Mouse (Mus musculus) stomach, embryonic 15.5 days (tissue): Measurements from ENCODE around the gene Hmcn1. TPM values are rescaled to one million over a fixed set of nuclear protein-coding genes. Genes with fewer than 3 reads are reported as not detected.

ENCODE experiments used
- ATAC-seq: fragments of 200-750 bp; cut with Nextera tagmentation; 2 replicates; pipeline ENCODE4 v1.8.0; 2017; ENCODE audit warnings: low read depth, moderate number of reproducible peaks, moderate TSS enrichment; ENCODE audit not compliant: insufficient read depth, low FRiP score
- H3K27ac ChIP-seq: fragments of 300-500 bp; sonication (generic); 2 replicates; pipeline ENCODE4 v1.5.1; 2015; ENCODE audit warnings: mild to moderate bottlenecking, inconsistent platforms
- H3K27me3 ChIP-seq: fragments of 300-500 bp; sonication (generic); replicated peaks from 2 replicates; pipeline ENCODE4 v1.6.1; 2015; ENCODE audit warnings: inconsistent platforms
- H3K36me3 ChIP-seq: fragments of 300-500 bp; sonication (generic); 2 replicates; pipeline ENCODE4 v1.6.1; 2015; ENCODE audit warnings: inconsistent platforms
- H3K4me1 ChIP-seq: fragments of 300-500 bp; sonication (generic); 2 replicates; pipeline ENCODE4 v1.6.1; 2015; ENCODE audit warnings: inconsistent platforms
- H3K4me2 ChIP-seq: fragments of 300-500 bp; sonication (generic); 2 replicates; pipeline ENCODE4 v1.6.1; 2015; ENCODE audit warnings: mild to moderate bottlenecking, inconsistent platforms
- H3K4me3 ChIP-seq: fragments of 300-500 bp; sonication (generic); replicated peaks from 2 replicates; pipeline ENCODE4 v1.5.1; 2015; ENCODE audit warnings: inconsistent platforms
- H3K9ac ChIP-seq: fragments of 300-500 bp; sonication (generic); 2 replicates; pipeline ENCODE4 v1.6.1; 2015; ENCODE audit warnings: inconsistent platforms
- H3K9me3 ChIP-seq: fragments of 300-500 bp; sonication (generic); 2 replicates; pipeline ENCODE4 v1.6.1; 2016; ENCODE audit warnings: inconsistent platforms
- WGBS: fragments of 180-500 bp; shearing (Covaris S2); methylation state at CpG from one replicate; pipeline ENCODE4 v1.1.7; 2015; 5-methylcytosine and 5-hydroxymethylcytosine counted together
- polyA plus RNA-seq: library from polyadenylated mRNA; unstranded; fragments of >200 nt; fragmentation: Nextera tagmentation; extraction: Ambion mirVana; gene quantifications from 2 replicates; pipeline ENCODE4 v1.2.1, GENCODE M21; 2015

Hmcn1 gene
- polyA plus RNA-seq, 1 experiment from 2014 or later: 11.4 TPM

GRCm38 (mm10) chr1:150804235-150805099 is 188.8 kb downstream of the Hmcn1 start:
- no peaks in the 10 kb centered on the region for H3K9me3 ChIP-seq
- no peaks in the 10 kb centered on the region for H3K36me3 ChIP-seq
- ATAC-seq: peak; percentile 75; the same call in 1 of the 2 replicates
- H3K9ac ChIP-seq: no peak overlapping the region
- H3K27ac ChIP-seq: no peak overlapping the region
- no peaks in the 10 kb centered on the region for H3K27me3 ChIP-seq
- H3K4me3 ChIP-seq: no peak overlapping the region
- H3K4me2 ChIP-seq: no peak overlapping the region
- WGBS: 36% methylated on average over 9 of the region's 9 CpGs
- H3K4me1 ChIP-seq: no peaks in the 10 kb centered on the region

- no peaks in the 10 kb centered on the region for H3K27me3 ChIP-seq
- no peaks in the 10 kb centered on the region for H3K9me3 ChIP-seq
- 0 out of 2 replicates have a peak, but pooled peaks cover 3% of the 10 kb centered on the region for H3K36me3 ChIP-seq
- H3K4me1 ChIP-seq: no peaks in the 10 kb centered on the region
- no peak overlapping the region for H3K27ac ChIP-seq
- no peak overlapping the region for H3K4me2 ChIP-seq
- ATAC-seq: no peak
- WGBS: 88% methylated on average over 12 of the region's 12 CpGs
- no peak overlapping the region for H3K9ac ChIP-seq
- no peak overlapping the region for H3K4me3 ChIP-seq
These were observed 190.6 kb downstream of the Hmcn1 start for GRCm38 (mm10) chr1:150802642-150803041.

- H3K4me1 ChIP-seq: no peaks in the 10 kb centered on the region
- ATAC-seq: no peak
- WGBS: 73% methylated on average over 8 of the region's 8 CpGs
These were observed 192.5 kb downstream of the Hmcn1 start for GRCm38 (mm10) chr1:150800611-150801263.

GRCm38 (mm10) chr1:150798651-150799050 is 194.6 kb downstream of the Hmcn1 start:
- H3K9ac ChIP-seq: no peak overlapping the region
- no peak overlapping the region for H3K4me2 ChIP-seq
- H3K4me3 ChIP-seq: no peak overlapping the region
- H3K36me3 ChIP-seq: 0 out of 2 replicates have a peak, but pooled peaks cover 5% of the 10 kb centered on the region
- whole genome bisulfite sequencing: 92% methylated on average over 5 of the region's 5 CpGs
- no peak overlapping the region for H3K27ac ChIP-seq
- no peak for ATAC-seq
- no peaks in the 10 kb centered on the region for H3K9me3 ChIP-seq
- no peaks in the 10 kb centered on the region for H3K4me1 ChIP-seq
- H3K27me3 ChIP-seq: no peaks in the 10 kb centered on the region

More at GRCm38 (mm10) chr1:150800611-150801263, 192.5 kb downstream of the Hmcn1 start:
- H3K9ac ChIP-seq: no peak overlapping the region
- no peaks in the 10 kb centered on the region for H3K27me3 ChIP-seq
- no peak overlapping the region for H3K27ac ChIP-seq
- H3K36me3 ChIP-seq: 0 out of 2 replicates have a peak, but pooled peaks cover 5% of the 10 kb centered on the region
- H3K9me3 ChIP-seq: no peaks in the 10 kb centered on the region
- no peak overlapping the region for H3K4me2 ChIP-seq
- H3K4me3 ChIP-seq: no peak overlapping the region

- Histone ChIP-seq H3K9ac (no peak overlapping the region), H3K27ac (no peak overlapping the region), H3K4me1 (no peaks in the 10 kb centered on the region), H3K9me3 (no peaks in the 10 kb centered on the region), H3K27me3 (no peaks in the 10 kb centered on the region), H3K36me3 (no peaks in the 10 kb centered on the region), H3K4me2 (no peak overlapping the region), H3K4me3 (no peak overlapping the region)
- no peak for ATAC-seq
- WGBS: 74% methylated on average over 6 of the region's 6 CpGs
These were observed 206.5 kb downstream of the Hmcn1 start for GRCm38 (mm10) chr1:150786746-150787145.

- no peak overlapping the region for H3K27ac ChIP-seq
These were observed 210.0 kb downstream of the Hmcn1 start for GRCm38 (mm10) chr1:150783070-150783842.

GRCm38 (mm10) chr1:150779902-150780301 is 213.3 kb downstream of the Hmcn1 start:
- Histone ChIP-seq H3K36me3 (no peaks in the 10 kb centered on the region), H3K27me3 (no peaks in the 10 kb centered on the region), H3K27ac (no peak overlapping the region), H3K9ac (no peak overlapping the region), H3K9me3 (no peaks in the 10 kb centered on the region), H3K4me2 (no peak overlapping the region), H3K4me3 (no peak overlapping the region), H3K4me1 (no peaks in the 10 kb centered on the region)
- WGBS: 55% methylated on average over 2 of the region's 2 CpGs
- ATAC-seq: no peak

More at GRCm38 (mm10) chr1:150783070-150783842, 210.0 kb downstream of the Hmcn1 start:
- no peak for ATAC-seq
- WGBS: 59% methylated on average over 15 of the region's 15 CpGs
- no peaks in the 10 kb centered on the region for H3K27me3 ChIP-seq
- no peak overlapping the region for H3K4me2 ChIP-seq
- H3K36me3 ChIP-seq: no peaks in the 10 kb centered on the region
- H3K9me3 ChIP-seq: no peaks in the 10 kb centered on the region
- no peak overlapping the region for H3K4me3 ChIP-seq
- no peak overlapping the region for H3K9ac ChIP-seq
- H3K4me1 ChIP-seq: no peaks in the 10 kb centered on the region

- H3K36me3 ChIP-seq: no peaks in the 10 kb centered on the region
- no peak overlapping the region for H3K4me3 ChIP-seq
- no peaks in the 10 kb centered on the region for H3K4me1 ChIP-seq
- no peak for ATAC-seq
- no peak overlapping the region for H3K4me2 ChIP-seq
- no peak overlapping the region for H3K9ac ChIP-seq
- no peaks in the 10 kb centered on the region for H3K9me3 ChIP-seq
- H3K27me3 ChIP-seq: no peaks in the 10 kb centered on the region
- no peak overlapping the region for H3K27ac ChIP-seq
These were observed 216.5 kb downstream of the Hmcn1 start for GRCm38 (mm10) chr1:150776741-150777140.

- WGBS: 62% methylated on average over 2 of the region's 2 CpGs
- H3K27me3 ChIP-seq: no peaks in the 10 kb centered on the region
These were observed 217.5 kb downstream of the Hmcn1 start for GRCm38 (mm10) chr1:150775742-150776141.

GRCm38 (mm10) chr1:150772958-150773357 is 220.3 kb downstream of the Hmcn1 start:
- no peak for ATAC-seq
- Histone ChIP-seq H3K9me3 (no peaks in the 10 kb centered on the region), H3K27me3 (no peaks in the 10 kb centered on the region), H3K9ac (no peak overlapping the region), H3K4me3 (no peak overlapping the region), H3K4me2 (no peak overlapping the region), H3K4me1 (no peaks in the 10 kb centered on the region), H3K27ac (no peak overlapping the region), H3K36me3 (no peaks in the 10 kb centered on the region)
- 90% methylated on average over 3 of the region's 3 CpGs for WGBS

More at GRCm38 (mm10) chr1:150775742-150776141, 217.5 kb downstream of the Hmcn1 start:
- H3K4me1 ChIP-seq: no peaks in the 10 kb centered on the region
- no peak overlapping the region for H3K4me3 ChIP-seq
- no peak overlapping the region for H3K9ac ChIP-seq
- H3K9me3 ChIP-seq: no peaks in the 10 kb centered on the region
- no peak for ATAC-seq
- no peaks in the 10 kb centered on the region for H3K36me3 ChIP-seq
- no peak overlapping the region for H3K27ac ChIP-seq
- H3K4me2 ChIP-seq: no peak overlapping the region

- Histone ChIP-seq H3K4me2 (no peak overlapping the region), H3K27ac (no peak overlapping the region), H3K27me3 (no peaks in the 10 kb centered on the region), H3K9me3 (no peaks in the 10 kb centered on the region), H3K4me3 (no peak overlapping the region), H3K4me1 (no peaks in the 10 kb centered on the region), H3K9ac (no peak overlapping the region), H3K36me3 (no peaks in the 10 kb centered on the region)
- WGBS: 66% methylated on average over 7 of the region's 7 CpGs
- no peak for ATAC-seq
These were observed 222.2 kb downstream of the Hmcn1 start for GRCm38 (mm10) chr1:150770948-150771521.
